13 mouse cellular contexts compared by ENCODE assay signal in the genomic region with DNA sequence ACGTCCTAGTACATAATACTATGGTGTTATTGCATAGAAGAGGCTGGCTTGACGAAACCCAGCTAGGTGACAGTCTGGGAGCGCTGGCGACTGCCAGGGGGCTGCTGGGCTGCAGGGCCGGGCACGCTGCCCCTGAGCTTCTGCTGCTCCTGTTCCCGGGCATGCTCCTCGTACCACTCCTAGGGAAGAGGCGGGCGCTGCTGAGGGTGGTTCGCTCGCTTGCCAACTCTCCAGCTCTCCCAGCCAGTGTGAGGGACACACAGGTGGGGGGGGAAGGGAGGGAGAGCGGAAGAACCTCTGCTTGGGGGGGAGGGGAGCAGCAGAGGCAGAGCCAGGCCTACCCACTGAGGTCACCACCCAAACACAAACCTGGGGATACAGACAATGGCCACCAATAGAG. TPM values are rescaled to one million over a fixed set of nuclear protein-coding genes. Genes with fewer than 3 reads are reported as not detected.
DNase-seq lines count a peak whose midpoint lies in the region; ATAC-seq and TF ChIP-seq lines count a peak whose summit lies in the region.
"Had no signal": no experiment of that assay in that cellular context is flagged by ENCODE, and none has a peak within 500 bp of the region (broad histone marks: within the 10 kb centered on the region; RNA-seq: fewer than 3 reads in every experiment).

No protein-coding gene starts in this region.

- no peaks in the 10 kb centered on the region for H3K4me1 ChIP-seq in heart, adult 2 months (ENCODE audit: control insufficient read depth, insufficient read depth, low read length)
- H3K4me1 ChIP-seq in heart, embryonic 12.5 days (replicated peaks), result peaks cover 16% of the 10 kb centered on the region
- peaks cover 31% of the 10 kb centered on the region for H3K4me1 ChIP-seq in neural tube, embryonic 13.5 days (replicated peaks)
- peaks cover 49% of the 10 kb centered on the region for H3K4me1 ChIP-seq in limb, embryonic 10.5 days
- peaks cover 11% of the 10 kb centered on the region; the same call in 1 of the 2 replicates for H3K4me1 ChIP-seq in stomach, embryonic 16.5 days (ENCODE audit: control insufficient read depth, insufficient read depth, low read length)
- peaks cover 16% of the 10 kb centered on the region; the same call in 1 of the 2 replicates for H3K4me1 ChIP-seq in intestine, embryonic 15.5 days (replicated peaks)

- DNase-seq in heart, adult 2 months, result peak in 1 of 2 experiments; percentile 69
- no peak for DNase-seq in neural tube, embryonic 10.5 days (ENCODE audit: extremely low spot score, low spot score)
- DNase-seq in limb, embryonic 10.5 days (ENCODE audit: low spot score), result no peak
- no peak for DNase-seq in liver
- DNase-seq: adrenal gland, adult 2 months had no signal

- no peak overlapping the region for H3K9ac ChIP-seq in heart, adult 2 months (ENCODE audit: low read depth, low read length)
- H3K9ac ChIP-seq in heart, embryonic 12.5 days, result no peak overlapping the region
- H3K9ac ChIP-seq in neural tube, embryonic 13.5 days, result 0 out of 2 replicates have a peak overlapping the region, but pooled peaks have one; percentile 17
- no peak overlapping the region for H3K9ac ChIP-seq in stomach, embryonic 16.5 days (ENCODE audit: low read length)
- no peak overlapping the region for H3K9ac ChIP-seq in intestine, embryonic 15.5 days

- no peak overlapping the region for H3K4me3 ChIP-seq in heart, adult 2 months
- no peak overlapping the region for H3K4me3 ChIP-seq in heart, embryonic 12.5 days
- H3K4me3 ChIP-seq in neural tube, embryonic 13.5 days, result no peak overlapping the region
- no peak overlapping the region for H3K4me3 ChIP-seq in limb, embryonic 10.5 days
- H3K4me3 ChIP-seq in stomach, embryonic 16.5 days (replicated peaks; ENCODE audit: low read length), result no peak overlapping the region
- no peak overlapping the region for H3K4me3 ChIP-seq in intestine, embryonic 15.5 days (replicated peaks)

- no peaks in the 10 kb centered on the region for H3K27me3 ChIP-seq in heart, adult 2 months (ENCODE audit: control insufficient read depth, insufficient read depth, low read length)
- H3K27me3 ChIP-seq in heart, embryonic 12.5 days (replicated peaks), result no peaks in the 10 kb centered on the region
- H3K27me3 ChIP-seq in neural tube, embryonic 13.5 days, result no peaks in the 10 kb centered on the region
- H3K27me3 ChIP-seq in limb, embryonic 10.5 days (ENCODE audit: low read depth, poor library complexity, severe bottlenecking), result no peaks in the 10 kb centered on the region
- H3K27me3 ChIP-seq in stomach, embryonic 16.5 days (ENCODE audit: control insufficient read depth, insufficient read depth, low read length), result no peaks in the 10 kb centered on the region
- H3K27me3 ChIP-seq in intestine, embryonic 15.5 days (replicated peaks), result no peaks in the 10 kb centered on the region

- no peak for TF ChIP-seq CTCF in heart, adult 2 months (IDR thresholded peaks at IDR 0.05)

- no peak for TF ChIP-seq EP300 in heart, adult 2 months (IDR thresholded peaks at IDR 0.05; ENCODE audit: insufficient read depth, low read depth, low read length)

- no peak for TF ChIP-seq POLR2A in heart, adult 2 months (IDR thresholded peaks at IDR 0.05; ENCODE audit: insufficient read depth, low read depth, low read length)

- intact Hi-C loops in heart, adult 2 months (cut with DNase I), result no loop called here

- H3K36me3 ChIP-seq in heart, adult 2 months (ENCODE audit: control insufficient read depth, insufficient read depth, low read length), result no peaks in the 10 kb centered on the region
- peaks cover 47% of the 10 kb centered on the region for H3K36me3 ChIP-seq in heart, embryonic 12.5 days
- peaks cover 43% of the 10 kb centered on the region for H3K36me3 ChIP-seq in neural tube, embryonic 13.5 days
- peaks cover 41% of the 10 kb centered on the region for H3K36me3 ChIP-seq in limb, embryonic 10.5 days
- peaks cover 9% of the 10 kb centered on the region for H3K36me3 ChIP-seq in stomach, embryonic 16.5 days (ENCODE audit: control insufficient read depth, insufficient read depth, low read length)
- H3K36me3 ChIP-seq in intestine, embryonic 15.5 days, result peaks cover 23% of the 10 kb centered on the region

- H3K9me3 ChIP-seq in heart, embryonic 12.5 days (replicated peaks), result no peaks in the 10 kb centered on the region
- no peaks in the 10 kb centered on the region for H3K9me3 ChIP-seq in neural tube, embryonic 13.5 days
- H3K9me3 ChIP-seq in limb, embryonic 10.5 days (replicated peaks), result no peaks in the 10 kb centered on the region
- no peaks in the 10 kb centered on the region for H3K9me3 ChIP-seq in stomach, embryonic 16.5 days (replicated peaks; ENCODE audit: control insufficient read depth, low read length)
- H3K9me3 ChIP-seq in intestine, embryonic 15.5 days, result no peaks in the 10 kb centered on the region

- no peak for ATAC-seq in heart, embryonic 12.5 days (ENCODE audit: insufficient number of reproducible peaks, low FRiP score)
- ATAC-seq in neural tube, embryonic 13.5 days (ENCODE audit: low read depth), result no peak
- ATAC-seq in stomach, embryonic 16.5 days (ENCODE audit: insufficient read depth, low FRiP score), result no peak
- ATAC-seq in intestine, embryonic 15.5 days, result no peak
- ATAC-seq: CD4-positive, CD25-positive, alpha-beta regulatory T cell, adult 4 months had no signal

- no peaks in the 10 kb centered on the region for H3K79me2 ChIP-seq in heart, adult 2 months (replicated peaks; ENCODE audit: control insufficient read depth, insufficient read depth, low read length)

- peak overlapping the region; percentile 62 for H3K27ac ChIP-seq in heart, adult 2 months
- no peak overlapping the region for H3K27ac ChIP-seq in heart, embryonic 12.5 days (ENCODE audit: poor library complexity, severe bottlenecking)
- 0 out of 2 replicates have a peak overlapping the region, but pooled peaks have one; percentile 28 for H3K27ac ChIP-seq in neural tube, embryonic 13.5 days (replicated peaks)
- peak overlapping the region; percentile 80 for H3K27ac ChIP-seq in limb, embryonic 10.5 days
- 0 out of 2 replicates have a peak overlapping the region, but pooled peaks have one; percentile 57 for H3K27ac ChIP-seq in stomach, embryonic 16.5 days (ENCODE audit: low read length)
- H3K27ac ChIP-seq in intestine, embryonic 15.5 days, result no peak overlapping the region

- H3K4me2 ChIP-seq in heart, embryonic 12.5 days, result no peak overlapping the region
- H3K4me2 ChIP-seq in neural tube, embryonic 13.5 days, result no peak overlapping the region
- H3K4me2 ChIP-seq in stomach, embryonic 16.5 days (ENCODE audit: low read depth, low read length), result no peak overlapping the region
- H3K4me2 ChIP-seq in intestine, embryonic 15.5 days (replicated peaks), result no peak overlapping the region

- WGBS in heart, adult 2 months, result 67% methylated on average over 13 of the region's 13 CpGs
- WGBS in heart, embryonic 12.5 days, result 83% methylated on average over 13 of the region's 13 CpGs
- 74% methylated on average over 13 of the region's 13 CpGs for WGBS in neural tube, embryonic 13.5 days
- WGBS in limb, embryonic 10.5 days, result 87% methylated on average over 13 of the region's 13 CpGs
- WGBS in stomach, embryonic 16.5 days, result 81% methylated on average over 13 of the region's 13 CpGs
- 87% methylated on average over 13 of the region's 13 CpGs for WGBS in intestine, embryonic 15.5 days

RNA-seq across cellular contexts. Expression of gene Slc8b1, which starts 25.1 kb away (rescaled TPM):
- total RNA-seq in heart, adult 2 months (2021), result 10 to 100 TPM; 10.0 to 12.2 TPM
- 13.2 and 16.5 TPM in 2 replicates for polyA plus RNA-seq in heart, adult 2 months (2012; rRNA removed)
- 4.3 and 4.5 TPM in 2 replicates for polyA plus RNA-seq in heart, embryonic 12.5 days (2016; fragmentation: Nextera tagmentation; extraction: Ambion mirVana)
- 3.0 and 3.6 TPM in 2 replicates for polyA plus RNA-seq in neural tube, embryonic 13.5 days (2015; fragmentation: Nextera tagmentation; extraction: Ambion mirVana)
- 3.7 and 4.4 TPM in 2 replicates for polyA plus RNA-seq in limb, embryonic 10.5 days (2016; fragmentation: Nextera tagmentation; extraction: Ambion mirVana)
- polyA plus RNA-seq in stomach, embryonic 16.5 days (2015; fragmentation: Nextera tagmentation; extraction: Ambion mirVana), result 8.6 and 9.2 TPM in 2 replicates
- 6.2 and 6.6 TPM in 2 replicates for polyA plus RNA-seq in intestine, embryonic 15.5 days (2015; fragmentation: Nextera tagmentation; extraction: Ambion mirVana)

RNA-seq across cellular contexts. Expression of gene Plbd2, which starts 32.6 kb away (rescaled TPM):
- 10 to 100 TPM; 39.5 to 47.1 TPM for total RNA-seq in heart, adult 2 months (2021)
- 27.7 and 32.1 TPM in 2 replicates for polyA plus RNA-seq in heart, adult 2 months (2012; rRNA removed)
- polyA plus RNA-seq in heart, embryonic 12.5 days (2016; fragmentation: Nextera tagmentation; extraction: Ambion mirVana), result 47.4 and 50.6 TPM in 2 replicates
- 35.8 and 42.8 TPM in 2 replicates for polyA plus RNA-seq in neural tube, embryonic 13.5 days (2015; fragmentation: Nextera tagmentation; extraction: Ambion mirVana)
- polyA plus RNA-seq in limb, embryonic 10.5 days (2016; fragmentation: Nextera tagmentation; extraction: Ambion mirVana), result 41.3 and 43.1 TPM in 2 replicates
- polyA plus RNA-seq in stomach, embryonic 16.5 days (2015; fragmentation: Nextera tagmentation; extraction: Ambion mirVana), result 37.1 and 40.3 TPM in 2 replicates
- 49.8 and 50.2 TPM in 2 replicates for polyA plus RNA-seq in intestine, embryonic 15.5 days (2015; fragmentation: Nextera tagmentation; extraction: Ambion mirVana)

RNA-seq across cellular contexts. Expression of gene Tpcn1, which starts 52.4 kb away (rescaled TPM):
- total RNA-seq in heart, adult 2 months (2021), result 10 to 100 TPM; 30.7 to 35.1 TPM
- polyA plus RNA-seq in heart, adult 2 months (2012; rRNA removed), result 53.7 and 59.7 TPM in 2 replicates
- polyA plus RNA-seq in heart, embryonic 12.5 days (2016; fragmentation: Nextera tagmentation; extraction: Ambion mirVana), result 17.1 and 17.3 TPM in 2 replicates
- 22.4 and 22.5 TPM in 2 replicates for polyA plus RNA-seq in neural tube, embryonic 13.5 days (2015; fragmentation: Nextera tagmentation; extraction: Ambion mirVana)
- polyA plus RNA-seq in limb, embryonic 10.5 days (2016; fragmentation: Nextera tagmentation; extraction: Ambion mirVana), result 12.3 and 13.2 TPM in 2 replicates
- 21.5 and 23.8 TPM in 2 replicates for polyA plus RNA-seq in stomach, embryonic 16.5 days (2015; fragmentation: Nextera tagmentation; extraction: Ambion mirVana)
- 25.3 and 26.8 TPM in 2 replicates for polyA plus RNA-seq in intestine, embryonic 15.5 days (2015; fragmentation: Nextera tagmentation; extraction: Ambion mirVana)

RNA-seq across cellular contexts. Expression of gene Iqcd, which starts 52.8 kb away (rescaled TPM):
- total RNA-seq in heart, adult 2 months (2021), result not detected
- 0.14 and 0.20 TPM in 2 replicates for polyA plus RNA-seq in heart, adult 2 months (2012; rRNA removed)
- polyA plus RNA-seq in heart, embryonic 12.5 days (2016; fragmentation: Nextera tagmentation; extraction: Ambion mirVana), result 0.19 and 0.33 TPM in 2 replicates
- 0.94 and 1.0 TPM in 2 replicates for polyA plus RNA-seq in neural tube, embryonic 13.5 days (2015; fragmentation: Nextera tagmentation; extraction: Ambion mirVana)
- polyA plus RNA-seq in limb, embryonic 10.5 days (2016; fragmentation: Nextera tagmentation; extraction: Ambion mirVana), result 0.30 and 0.41 TPM in 2 replicates
- polyA plus RNA-seq in stomach, embryonic 16.5 days (2015; fragmentation: Nextera tagmentation; extraction: Ambion mirVana), result 0.34 and 0.67 TPM in 2 replicates
- 0.28 and 0.40 TPM in 2 replicates for polyA plus RNA-seq in intestine, embryonic 15.5 days (2015; fragmentation: Nextera tagmentation; extraction: Ambion mirVana)

RNA-seq across cellular contexts. Expression of gene Sds, which starts 59.7 kb away (rescaled TPM):
- total RNA-seq in heart, adult 2 months (2021), result 1 to 10 TPM; 1.2 to 3.0 TPM
- 5.6 and 10.9 TPM in 2 replicates for polyA plus RNA-seq in heart, adult 2 months (2012; rRNA removed)
- not detected in 2 replicates for polyA plus RNA-seq in heart, embryonic 12.5 days (2016; fragmentation: Nextera tagmentation; extraction: Ambion mirVana)
- polyA plus RNA-seq in neural tube, embryonic 13.5 days (2015; fragmentation: Nextera tagmentation; extraction: Ambion mirVana), result not detected in 2 replicates
- polyA plus RNA-seq in limb, embryonic 10.5 days (2016; fragmentation: Nextera tagmentation; extraction: Ambion mirVana), result not detected in 2 replicates
- 0.18 and 0.70 TPM in 2 replicates for polyA plus RNA-seq in stomach, embryonic 16.5 days (2015; fragmentation: Nextera tagmentation; extraction: Ambion mirVana)
- polyA plus RNA-seq in intestine, embryonic 15.5 days (2015; fragmentation: Nextera tagmentation; extraction: Ambion mirVana), result not detected in 2 replicates
- total RNA-seq: monocyte, adult 5-6 weeks had no signal
- polyA plus RNA-seq: CD4-positive, CD25-positive, alpha-beta regulatory T cell, adult 4 months; frontal cortex, adult 2 months; large intestine, adult 2 months had no signal

Comparison
In these comparisons a context has a peak if more than half of its experiments do, and no peak if none do; other contexts are left out.
1. H3K27ac ChIP-seq: peak in heart, adult 2 months (single experiment), neural tube, embryonic 13.5 days (single experiment), limb, embryonic 10.5 days (single experiment) and stomach, embryonic 16.5 days (single experiment); none in heart, embryonic 12.5 days (single experiment) and intestine, embryonic 15.5 days (single experiment).